Mouse (Mus musculus): ENCODE data around the gene Magea5. TPM values are rescaled to one million over a fixed set of nuclear protein-coding genes. Genes with fewer than 3 reads are reported as not detected.

Magea5 gene
- total RNA-seq (2023): not detected

GRCm38 (mm10) chrX:155063045-155063444 lies at the start of gene Magea5:
Gene Magea5, minus strand, starts transcription at chrX:155063145.

GRCm38 (mm10) chrX:155093566-155093965 lies 30.6 kb upstream of the Magea5 start, which contains the start of gene Magea2:
Gene Magea2, minus strand, starts transcription at chrX:155093666.

GRCm38 (mm10) chrX:155089693-155090092 lies 26.7 kb upstream of the Magea5 start, which contains the start of gene Magea1:
Gene Magea1, minus strand, starts transcription at chrX:155089793.

Other genes starting within 250 kb of the Magea5 start
- gene Cldn34b1, start 172.9 kb downstream of the Magea5 start, total RNA-seq (2023): not detected
- gene Magea6, start 127.2 kb downstream of the Magea5 start, total RNA-seq (2023): not detected
- not detected for gene Magea3, start 113.6 kb downstream of the Magea5 start, total RNA-seq (2023)
- not detected for gene Magea8, start 67.3 kb downstream of the Magea5 start, total RNA-seq (2023)
- not detected for gene Magea1, start 26.6 kb upstream of the Magea5 start, total RNA-seq (2023)
- not detected for gene Magea2, start 30.5 kb upstream of the Magea5 start, total RNA-seq (2023)
- gene Cldn34b2, start 65.3 kb upstream of the Magea5 start, total RNA-seq (2023): not detected
- gene Sat1, start 153.3 kb upstream of the Magea5 start, total RNA-seq (2023): 100 to 1,000 TPM; 530 to 565 TPM
- gene Acot9, start 199.3 kb upstream of the Magea5 start, total RNA-seq (2023): 10 to 100 TPM; 52.7 to 55.5 TPM